Mouse (Mus musculus) retina, adult 2 months (tissue): Measurements from ENCODE around the gene Ces3b.
"Not testable (repeated sequence)": the region's sequence is repeated elsewhere in the genome, so short reads cannot be mapped to it uniquely, and the experiment has no call there.

Source experiments
- DNase-seq: peaks from one replicate; pipeline ENCODE4 v3.0.0-alpha.2; 2012; ENCODE audit warnings: low read depth, low spot score

Ces3b gene

GRCm38 (mm10) chr8:105083449-105084050 is at the start of gene Ces3b:
Gene Ces3b (plus strand): TSS chr8:105083753.
- DNase-seq: no peak

- DNase-seq: no peak
These were observed 40.0 kb upstream of the Ces3b start for GRCm38 (mm10) chr8:105043510-105043909.

GRCm38 (mm10) chr8:105045824-105046401 is 37.6 kb upstream of the Ces3b start:
- no peak for DNase-seq

GRCm38 (mm10) chr8:105048371-105048854 is 35.1 kb upstream of the Ces3b start, which contains the start of gene Ces3a:
Gene Ces3a (plus strand): TSS chr8:105048601.
- DNase-seq: no peak

GRCm38 (mm10) chr8:105056211-105056610 is 27.3 kb upstream of the Ces3b start:
- no peak for DNase-seq

- no peak for DNase-seq
These were observed 23.5 kb upstream of the Ces3b start for GRCm38 (mm10) chr8:105060056-105060455.

GRCm38 (mm10) chr8:105066761-105067160 is 16.8 kb upstream of the Ces3b start:
- no peak for DNase-seq

- DNase-seq: not testable (repeated sequence)
These were observed 15.6 kb upstream of the Ces3b start for GRCm38 (mm10) chr8:105067905-105068304.

GRCm38 (mm10) chr8:105068971-105069370 is 14.6 kb upstream of the Ces3b start:
- no peak for DNase-seq

- no peak for DNase-seq
These were observed 7.0 kb upstream of the Ces3b start for GRCm38 (mm10) chr8:105076601-105077000.

- DNase-seq: no peak
These were observed 6.5 kb upstream of the Ces3b start for GRCm38 (mm10) chr8:105077071-105077470.

- no peak for DNase-seq
These were observed 5.0 kb upstream of the Ces3b start for GRCm38 (mm10) chr8:105078591-105078990.

- no peak for DNase-seq
These were observed 2.7 kb upstream of the Ces3b start for GRCm38 (mm10) chr8:105080814-105081336.

GRCm38 (mm10) chr8:105088166-105088565 is 4.6 kb downstream of the Ces3b start:
- not testable (repeated sequence) for DNase-seq

GRCm38 (mm10) chr8:105088581-105088980 is 5.0 kb downstream of the Ces3b start:
- no peak for DNase-seq

- no peak for DNase-seq
These were observed 10.4 kb downstream of the Ces3b start for GRCm38 (mm10) chr8:105093992-105094391.

- DNase-seq: not testable (repeated sequence)
These were observed 18.7 kb downstream of the Ces3b start for GRCm38 (mm10) chr8:105102101-105102785.

- DNase-seq: not testable (repeated sequence)
These were observed 20.1 kb downstream of the Ces3b start for GRCm38 (mm10) chr8:105103701-105104100.

GRCm38 (mm10) chr8:105104220-105104619 is 20.7 kb downstream of the Ces3b start:
- DNase-seq: no peak

- no peak for DNase-seq
These were observed 46.3 kb downstream of the Ces3b start for GRCm38 (mm10) chr8:105129864-105130263.

- no peak for DNase-seq
These were observed 48.0 kb downstream of the Ces3b start, which contains the start of gene Ces4a for GRCm38 (mm10) chr8:105131509-105131908. Gene Ces4a (plus strand): TSS chr8:105131800.

- peak; percentile 15 for DNase-seq
These were observed 54.9 kb downstream of the Ces3b start for GRCm38 (mm10) chr8:105138423-105138822.
